Mouse (Mus musculus): ENCODE results near the gene Spaar. TPM values are rescaled to one million over a fixed set of nuclear protein-coding genes. Genes with fewer than 3 reads are reported as not detected.

Gene Spaar
- polyA plus RNA-seq, 1 experiment from 2014 or later, result 0.10 TPM

GRCm38 (mm10) chr4:43732171-43732570 lies 2.3 kb downstream of the Spaar start:
- 43% methylated on average over 1 of the region's 1 CpGs for WGBS

GRCm38 (mm10) chr4:43733186-43733585 lies 3.4 kb downstream of the Spaar start:
- H3K27me3 ChIP-seq, result no peaks in the 10 kb centered on the region
- no peak overlapping the region for H3K4me2 ChIP-seq
- no peak overlapping the region for H3K4me3 ChIP-seq
- WGBS, result 87% methylated on average over 5 of the region's 5 CpGs
- H3K9me3 ChIP-seq, result no peaks in the 10 kb centered on the region
- no peaks in the 10 kb centered on the region for H3K36me3 ChIP-seq
- no peaks in the 10 kb centered on the region for H3K4me1 ChIP-seq (replicated peaks)
- H3K27ac ChIP-seq (replicated peaks), result no peak overlapping the region
- no peak overlapping the region for H3K9ac ChIP-seq
- no peak for ATAC-seq (ENCODE audit: low FRiP score, low read depth)

More at GRCm38 (mm10) chr4:43732171-43732570, 2.3 kb downstream of the Spaar start:
- Histone ChIP-seq H3K4me3 (no peak overlapping the region), H3K27me3 (no peaks in the 10 kb centered on the region), H3K9ac (no peak overlapping the region), H3K4me2 (no peak overlapping the region), H3K36me3 (no peaks in the 10 kb centered on the region), H3K27ac (replicated peaks) (no peak overlapping the region), H3K4me1 (replicated peaks) (no peaks in the 10 kb centered on the region), H3K9me3 (no peaks in the 10 kb centered on the region)
- ATAC-seq (ENCODE audit: low FRiP score, low read depth), result no peak

GRCm38 (mm10) chr4:43737144-43737543 lies 7.3 kb downstream of the Spaar start:
- no peak for ATAC-seq (ENCODE audit: low FRiP score, low read depth)
- no peaks in the 10 kb centered on the region for H3K27me3 ChIP-seq
- H3K27ac ChIP-seq (replicated peaks), result no peak overlapping the region
- no peaks in the 10 kb centered on the region for H3K4me1 ChIP-seq (replicated peaks)
- no peaks in the 10 kb centered on the region for H3K36me3 ChIP-seq
- 58% methylated on average over 6 of the region's 6 CpGs for WGBS
- H3K9me3 ChIP-seq, result no peaks in the 10 kb centered on the region
- no peak overlapping the region for H3K4me3 ChIP-seq
- H3K9ac ChIP-seq, result no peak overlapping the region
- no peak overlapping the region for H3K4me2 ChIP-seq

GRCm38 (mm10) chr4:43738989-43739674 lies 9.3 kb downstream of the Spaar start:
- 76% methylated on average over 8 of the region's 8 CpGs for WGBS
- Histone ChIP-seq H3K9ac (no peak overlapping the region), H3K27me3 (no peaks in the 10 kb centered on the region), H3K4me1 (replicated peaks) (no peaks in the 10 kb centered on the region), H3K4me3 (no peak overlapping the region), H3K27ac (replicated peaks) (no peak overlapping the region), H3K9me3 (no peaks in the 10 kb centered on the region), H3K36me3 (no peaks in the 10 kb centered on the region), H3K4me2 (no peak overlapping the region)
- ATAC-seq (ENCODE audit: low FRiP score, low read depth), result no peak

GRCm38 (mm10) chr4:43741526-43741925 lies 11.7 kb downstream of the Spaar start:
- no peaks in the 10 kb centered on the region for H3K4me1 ChIP-seq (replicated peaks)
- H3K27me3 ChIP-seq, result no peaks in the 10 kb centered on the region
- no peak overlapping the region for H3K27ac ChIP-seq (replicated peaks)
- H3K9me3 ChIP-seq, result no peaks in the 10 kb centered on the region
- no peak for ATAC-seq (ENCODE audit: low FRiP score, low read depth)
- no peak overlapping the region for H3K4me2 ChIP-seq
- 65% methylated on average over 5 of the region's 5 CpGs for WGBS
- H3K4me3 ChIP-seq, result no peak overlapping the region
- H3K36me3 ChIP-seq, result no peaks in the 10 kb centered on the region
- H3K9ac ChIP-seq, result no peak overlapping the region

GRCm38 (mm10) chr4:43742637-43743036 lies 12.8 kb downstream of the Spaar start:
- 29% methylated on average over 4 of the region's 4 CpGs for WGBS
- no peaks in the 10 kb centered on the region for H3K27me3 ChIP-seq

GRCm38 (mm10) chr4:43743099-43743498 lies 13.3 kb downstream of the Spaar start:
- no peak overlapping the region for H3K9ac ChIP-seq
- H3K4me1 ChIP-seq (replicated peaks), result no peaks in the 10 kb centered on the region
- no peak for ATAC-seq (ENCODE audit: low FRiP score, low read depth)
- H3K4me2 ChIP-seq, result no peak overlapping the region
- no peak overlapping the region for H3K27ac ChIP-seq (replicated peaks)
- no peaks in the 10 kb centered on the region for H3K9me3 ChIP-seq
- no peak overlapping the region for H3K4me3 ChIP-seq
- no peaks in the 10 kb centered on the region for H3K27me3 ChIP-seq
- WGBS, result 66% methylated on average over 1 of the region's 1 CpGs
- H3K36me3 ChIP-seq, result no peaks in the 10 kb centered on the region

More at GRCm38 (mm10) chr4:43742637-43743036, 12.8 kb downstream of the Spaar start:
- Histone ChIP-seq H3K9ac (no peak overlapping the region), H3K4me3 (no peak overlapping the region), H3K4me1 (replicated peaks) (no peaks in the 10 kb centered on the region), H3K4me2 (no peak overlapping the region), H3K9me3 (no peaks in the 10 kb centered on the region), H3K27ac (replicated peaks) (no peak overlapping the region), H3K36me3 (no peaks in the 10 kb centered on the region)
- no peak for ATAC-seq (ENCODE audit: low FRiP score, low read depth)

- H3K4me2 ChIP-seq, result no peak overlapping the region
- no peaks in the 10 kb centered on the region for H3K27me3 ChIP-seq
- H3K4me3 ChIP-seq, result no peak overlapping the region
- H3K36me3 ChIP-seq, result no peaks in the 10 kb centered on the region
- WGBS, result 15% methylated on average over 6 of the region's 6 CpGs
- H3K9me3 ChIP-seq, result no peaks in the 10 kb centered on the region
- no peaks in the 10 kb centered on the region for H3K4me1 ChIP-seq (replicated peaks)
- no peak overlapping the region for H3K9ac ChIP-seq
- no peak for ATAC-seq (ENCODE audit: low FRiP score, low read depth)
- H3K27ac ChIP-seq (replicated peaks), result no peak overlapping the region
These were observed 15.4 kb downstream of the Spaar start for GRCm38 (mm10) chr4:43745187-43745586.

GRCm38 (mm10) chr4:43757213-43757612 lies 27.4 kb downstream of the Spaar start:
- H3K4me3 ChIP-seq, result no peak overlapping the region
- no peaks in the 10 kb centered on the region for H3K27me3 ChIP-seq
- no peaks in the 10 kb centered on the region for H3K36me3 ChIP-seq
- no peak overlapping the region for H3K9ac ChIP-seq
- H3K9me3 ChIP-seq, result no peaks in the 10 kb centered on the region
- H3K27ac ChIP-seq (replicated peaks), result no peak overlapping the region
- ATAC-seq (ENCODE audit: low FRiP score, low read depth), result no peak
- 77% methylated on average over 6 of the region's 6 CpGs for WGBS
- H3K4me2 ChIP-seq, result no peak overlapping the region
- H3K4me1 ChIP-seq (replicated peaks), result no peaks in the 10 kb centered on the region

- no peak overlapping the region for H3K9ac ChIP-seq
- ATAC-seq (ENCODE audit: low FRiP score, low read depth), result no peak
- no peaks in the 10 kb centered on the region for H3K36me3 ChIP-seq
- H3K9me3 ChIP-seq, result no peaks in the 10 kb centered on the region
- no peak overlapping the region for H3K4me2 ChIP-seq
- no peak overlapping the region for H3K27ac ChIP-seq (replicated peaks)
- WGBS, result 79% methylated on average over 21 of the region's 21 CpGs
- H3K27me3 ChIP-seq, result no peaks in the 10 kb centered on the region
- no peaks in the 10 kb centered on the region for H3K4me1 ChIP-seq (replicated peaks)
- no peak overlapping the region for H3K4me3 ChIP-seq
These were observed 30.0 kb downstream of the Spaar start for GRCm38 (mm10) chr4:43759571-43760418.

- Histone ChIP-seq H3K27ac (replicated peaks) (no peak overlapping the region), H3K36me3 (no peaks in the 10 kb centered on the region), H3K4me3 (no peak overlapping the region), H3K9ac (no peak overlapping the region), H3K4me2 (no peak overlapping the region), H3K27me3 (no peaks in the 10 kb centered on the region), H3K9me3 (no peaks in the 10 kb centered on the region), H3K4me1 (replicated peaks) (no peaks in the 10 kb centered on the region)
- no peak for ATAC-seq (ENCODE audit: low FRiP score, low read depth)
- 74% methylated on average over 10 of the region's 10 CpGs for WGBS
These were observed 30.6 kb downstream of the Spaar start for GRCm38 (mm10) chr4:43760460-43760859.

- no peak overlapping the region for H3K9ac ChIP-seq
- H3K4me1 ChIP-seq (replicated peaks), result no peaks in the 10 kb centered on the region
- ATAC-seq (ENCODE audit: low FRiP score, low read depth), result no peak
- 75% methylated on average over 2 of the region's 2 CpGs for WGBS
- no peaks in the 10 kb centered on the region for H3K36me3 ChIP-seq
- H3K9me3 ChIP-seq, result no peaks in the 10 kb centered on the region
- no peak overlapping the region for H3K27ac ChIP-seq (replicated peaks)
- H3K27me3 ChIP-seq, result no peaks in the 10 kb centered on the region
- H3K4me3 ChIP-seq, result no peak overlapping the region
- no peak overlapping the region for H3K4me2 ChIP-seq
These were observed 31.5 kb downstream of the Spaar start for GRCm38 (mm10) chr4:43761336-43761735.

Measured in hindbrain, embryonic 15.5 days (tissue).